Mouse (Mus musculus) thymus, adult 2 months (tissue): ENCODE results near the gene Slc25a13.

ENCODE experiments used
- CTCF ChIP-seq: fragments of 200-500 bp; IDR thresholded peaks from 2 replicates; pipeline ENCODE4 v1.5.1; 2012; ENCODE audit warnings: mild to moderate bottlenecking, control low read depth, low read length, moderate library complexity, borderline replicate concordance; ENCODE audit not compliant: control insufficient read depth, poor library complexity, insufficient read depth; ENCODE audit errors: extremely low read depth
- POLR2A ChIP-seq: fragments of 200-500 bp; IDR thresholded peaks from 2 replicates; pipeline ENCODE4 v1.6.1; 2012; ENCODE audit warnings: mild to moderate bottlenecking, low read length, control low read depth, moderate library complexity; ENCODE audit not compliant: control insufficient read depth, poor library complexity, insufficient read depth; ENCODE audit errors: extremely low read depth

GRCm38 (mm10) chr6:6211958-6212357, 5.0 kb downstream of the Slc25a13 start:
- TF ChIP-seq CTCF: no peak
- TF ChIP-seq POLR2A: no peak
